Mouse (Mus musculus) liver, adult 2 months (tissue): Measurements from ENCODE around the gene Gm49322.

ENCODE experiments used
- CTCF ChIP-seq: fragments of 200-500 bp; IDR thresholded peaks from 2 replicates; pipeline ENCODE4 v1.5.1; 2011; ENCODE audit warnings: low read depth, low read length, control low read depth
- POLR2A ChIP-seq: fragments of 200-500 bp; IDR thresholded peaks from 2 replicates; pipeline ENCODE4 v1.6.1; 2011; ENCODE audit warnings: low read length, control low read depth; ENCODE audit not compliant: insufficient read depth; ENCODE audit errors: extremely low read depth

DNA sequence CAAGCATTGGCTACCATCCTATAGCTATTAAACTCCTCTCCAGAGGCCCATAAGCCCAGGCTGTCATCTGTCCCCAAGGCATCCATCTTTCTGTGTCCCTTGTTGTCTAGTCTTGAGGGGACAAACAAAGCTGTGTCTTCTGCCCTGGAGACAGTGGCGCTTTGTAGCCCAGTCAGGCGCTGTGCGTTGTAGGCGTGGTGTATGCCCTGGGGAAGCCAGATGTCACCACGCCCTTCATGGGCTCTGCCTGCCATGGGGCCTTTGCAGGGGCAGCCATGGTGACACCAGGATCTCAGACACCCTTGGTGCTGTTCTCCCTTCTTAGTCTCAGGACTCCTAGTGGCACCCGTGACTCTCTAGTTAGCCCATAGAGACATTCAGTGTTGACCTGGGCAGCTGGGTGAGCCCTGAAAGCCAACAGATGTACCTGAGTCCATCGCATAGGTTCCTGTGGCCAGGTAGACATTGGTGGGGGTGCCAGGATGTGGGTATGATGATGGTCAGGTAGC is 1.8 kb upstream of the Gm49322 start:
- TF ChIP-seq POLR2A (no peak), CTCF (no peak)
